Mouse (Mus musculus): Measurements from ENCODE around the gene Ppp1r13b.

DNA sequence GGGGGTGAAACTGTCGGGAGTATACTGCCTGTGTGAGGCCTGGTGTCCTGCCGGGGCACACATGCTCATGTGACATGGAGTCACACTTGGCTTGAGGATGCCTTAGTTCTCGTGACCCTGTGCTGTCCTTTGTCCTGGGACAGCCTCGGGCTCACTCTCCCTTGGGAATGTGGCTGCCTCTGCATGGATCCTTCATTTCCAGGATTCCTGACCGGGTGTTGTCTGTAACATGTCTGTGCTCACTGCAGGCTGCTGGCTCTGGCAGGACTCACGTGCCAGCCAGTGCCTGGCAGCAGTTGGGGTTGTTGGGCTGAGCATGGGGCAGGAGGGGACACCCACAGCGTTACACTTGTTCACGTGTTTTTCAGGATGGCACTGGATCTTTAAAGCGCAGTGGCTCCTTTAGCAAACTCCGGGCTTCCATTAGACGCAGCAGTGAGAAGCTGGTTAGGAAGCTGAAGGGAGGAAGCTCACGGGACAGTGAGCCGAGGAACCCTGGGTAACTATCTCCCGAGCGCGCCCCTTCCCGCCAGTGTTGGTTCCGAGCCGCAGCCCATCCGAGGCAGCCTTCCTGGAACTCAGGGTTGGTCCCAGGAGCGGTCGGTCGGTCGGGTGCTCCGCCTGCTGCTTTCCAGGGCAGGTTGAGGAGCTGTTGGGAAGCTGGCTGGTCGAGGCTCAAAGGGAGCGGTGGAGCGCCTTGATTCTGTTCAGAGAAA, 112.6 kb downstream of the Ppp1r13b start:
- TF ChIP-seq EP300 (IDR thresholded peaks at IDR 0.05) (no peak), CTCF (IDR thresholded peaks at IDR 0.05) (no peak)

Measured in lung, postnatal 0 days (tissue).